Mouse (Mus musculus) CH12.LX (cell line): Measurements from ENCODE around the gene Tnxb. TPM values are rescaled to one million over a fixed set of nuclear protein-coding genes. Genes with fewer than 3 reads are reported as not detected.

Experiments used
- DNase-seq: peaks from one replicate; pipeline ENCODE4 v3.0.0-alpha.2; 2013; ENCODE audit errors: extremely low read depth
- H3K27ac ChIP-seq: 2 replicates; pipeline ENCODE4 v1.5.1; 2012; ENCODE audit warnings: low read depth, mild to moderate bottlenecking, control low read depth, moderate library complexity; ENCODE audit not compliant: insufficient read depth
- H3K27me3 ChIP-seq: replicated peaks from 2 replicates; pipeline ENCODE3; 2012; ENCODE audit warnings: inconsistent platforms
- H3K36me3 ChIP-seq, 2 experiments: replicated peaks in 1 of 2; 2 replicates each; pipeline versions ENCODE3 to v1.6.1; 2012; ENCODE audit warnings: inconsistent platforms in 1 of 2, low read length in 1 of 2, mild to moderate bottlenecking in 1 of 2, mixed read lengths in 1 of 2, moderate library complexity in 1 of 2; ENCODE audit not compliant: control insufficient read depth in 1 of 2, insufficient read depth in 1 of 2
- H3K4me1 ChIP-seq, 2 experiments: 2 replicates each; pipeline ENCODE4 v1.6.1; 2012; ENCODE audit warnings: inconsistent platforms in 1 of 2, moderate library complexity in 1 of 2; ENCODE audit not compliant: insufficient read depth in 2 of 2, control insufficient read depth in 1 of 2
- H3K4me2 ChIP-seq: 2 replicates; pipeline ENCODE4 v1.6.1; 2012; ENCODE audit warnings: low read depth, mild to moderate bottlenecking, control low read depth; ENCODE audit not compliant: poor library complexity, insufficient read depth, severe bottlenecking
- H3K4me3 ChIP-seq, 3 experiments: fragments of 150-350 bp in 1 of 3; sonication (generic) in 1 of 3; replicated peaks in 1 of 3; 2 replicates each; pipeline versions ENCODE3 to v1.5.1; 2011 to 2012; ENCODE audit warnings: low read depth in 2 of 3, low read length in 2 of 3, mild to moderate bottlenecking in 2 of 3, moderate library complexity in 2 of 3, control low read depth in 1 of 3, improper control_type of control experiment in 1 of 3, inconsistent platforms in 1 of 3, mixed read lengths in 1 of 3; ENCODE audit not compliant: poor library complexity in 1 of 3
- H3K79me2 ChIP-seq: replicated peaks from 2 replicates; pipeline ENCODE4 v1.6.1; 2012; ENCODE audit warnings: mild to moderate bottlenecking, moderate library complexity; ENCODE audit not compliant: control insufficient read depth, poor library complexity, insufficient read depth, severe bottlenecking; ENCODE audit errors: extremely low read depth
- H3K9ac ChIP-seq: 2 replicates; pipeline ENCODE4 v1.6.1; 2012; ENCODE audit warnings: low read depth, mild to moderate bottlenecking, control low read depth, moderate library complexity; ENCODE audit not compliant: insufficient read depth
- H3K9me3 ChIP-seq: replicated peaks from 2 replicates; pipeline ENCODE3; 2012; ENCODE audit warnings: low read length, inconsistent platforms, mixed read lengths
- CHD1 ChIP-seq: IDR thresholded peaks from 2 replicates; pipeline ENCODE4 v1.6.1; 2012; ENCODE audit warnings: low read depth, low read length, improper control_type of control experiment, inconsistent platforms
- CTCF ChIP-seq, 2 experiments: IDR thresholded peaks in 1 of 2; conservative IDR thresholded peaks in 1 of 2; 2 replicates each; pipeline ENCODE4 v1.5.1; 2011 to 2012; ENCODE audit warnings: low read depth in 2 of 2, low read length in 2 of 2, improper control_type of control experiment in 1 of 2, inconsistent platforms in 1 of 2, mild to moderate bottlenecking in 1 of 2, moderate library complexity in 1 of 2
- EP300 ChIP-seq: IDR thresholded peaks from 2 replicates; pipeline ENCODE4 v1.6.1; 2011; ENCODE audit warnings: low read length, improper control_type of control experiment
- ETS1 ChIP-seq: conservative IDR thresholded peaks from 2 replicates; pipeline ENCODE4 v1.6.1; 2012; ENCODE audit warnings: low read depth, mild to moderate bottlenecking, inconsistent platforms, low read length, improper control_type of control experiment, moderate library complexity
- IRF4 ChIP-seq: IDR thresholded peaks from 2 replicates; pipeline ENCODE4 v1.6.1; 2014; ENCODE audit warnings: low read depth, mild to moderate bottlenecking, inconsistent platforms, low read length, improper control_type of control experiment
- JUN ChIP-seq: IDR thresholded peaks from 2 replicates; pipeline ENCODE4 v1.6.1; 2011; ENCODE audit warnings: low read depth, mild to moderate bottlenecking, low read length, improper control_type of control experiment, moderate library complexity; ENCODE audit not compliant: insufficient read depth
- JUND ChIP-seq: conservative IDR thresholded peaks from 2 replicates; pipeline ENCODE4 v1.6.1; 2011; ENCODE audit warnings: low read depth, low read length, improper control_type of control experiment
- MAFK ChIP-seq: IDR thresholded peaks from 2 replicates; pipeline ENCODE4 v1.6.1; 2011; ENCODE audit warnings: low read length, improper control_type of control experiment; ENCODE audit not compliant: insufficient replicate concordance
- MAZ ChIP-seq: IDR thresholded peaks from 2 replicates; pipeline ENCODE4 v1.6.1; 2012; ENCODE audit warnings: low read depth, mild to moderate bottlenecking, inconsistent platforms, low read length, improper control_type of control experiment, moderate library complexity
- MEF2A ChIP-seq: IDR thresholded peaks from 2 replicates; pipeline ENCODE4 v1.6.1; 2014; ENCODE audit warnings: low read depth, mild to moderate bottlenecking, inconsistent platforms, low read length, improper control_type of control experiment, borderline replicate concordance
- MXI1 ChIP-seq: IDR thresholded peaks from 2 replicates; pipeline ENCODE4 v1.6.1; 2011; ENCODE audit warnings: mild to moderate bottlenecking, low read depth, low read length, improper control_type of control experiment
- NELFE ChIP-seq: IDR thresholded peaks from 2 replicates; pipeline ENCODE4 v1.6.1; 2011; ENCODE audit warnings: low read depth, low read length, improper control_type of control experiment
- NRF1 ChIP-seq: IDR thresholded peaks from 2 replicates; pipeline ENCODE4 v1.6.1; 2014; ENCODE audit warnings: low read depth, mild to moderate bottlenecking, inconsistent platforms, low read length, improper control_type of control experiment, moderate library complexity
- POLR2A ChIP-seq: IDR thresholded peaks from 2 replicates; pipeline ENCODE4 v1.6.1; 2011; ENCODE audit warnings: low read depth, mild to moderate bottlenecking, improper control_type of control experiment, low read length
- POLR2AphosphoS2 ChIP-seq: IDR thresholded peaks from 2 replicates; pipeline ENCODE4 v1.6.1; 2011; ENCODE audit warnings: low read depth, low read length, improper control_type of control experiment
- RAD21 ChIP-seq: IDR thresholded peaks from 2 replicates; pipeline ENCODE4 v1.6.1; 2011; ENCODE audit warnings: low read depth, mild to moderate bottlenecking, low read length, improper control_type of control experiment, moderate library complexity
- RCOR1 ChIP-seq: conservative IDR thresholded peaks from 2 replicates; pipeline ENCODE4 v1.6.1; 2012; ENCODE audit warnings: low read depth, mild to moderate bottlenecking, inconsistent platforms, low read length, improper control_type of control experiment
- SMC3 ChIP-seq: IDR thresholded peaks from 2 replicates; pipeline ENCODE4 v1.6.1; 2011; ENCODE audit warnings: low read depth, low read length, improper control_type of control experiment
- TBP ChIP-seq: conservative IDR thresholded peaks from 2 replicates; pipeline ENCODE4 v1.6.1; 2011; ENCODE audit warnings: low read depth, low read length, improper control_type of control experiment
- TCF12 ChIP-seq: IDR thresholded peaks from 2 replicates; pipeline ENCODE4 v1.6.1; 2014; ENCODE audit warnings: low read depth, mild to moderate bottlenecking, inconsistent platforms, low read length, improper control_type of control experiment
- UBTF ChIP-seq: IDR thresholded peaks from 2 replicates; pipeline ENCODE4 v1.6.1; 2012; ENCODE audit warnings: low read depth, mild to moderate bottlenecking, inconsistent platforms, low read length, improper control_type of control experiment, moderate library complexity
- USF2 ChIP-seq: conservative IDR thresholded peaks from 2 replicates; pipeline ENCODE4 v1.6.1; 2011; ENCODE audit warnings: low read depth, low read length, improper control_type of control experiment
- ZMIZ1 ChIP-seq: IDR thresholded peaks from 2 replicates; pipeline ENCODE4 v1.6.1; 2012; ENCODE audit warnings: low read depth, mild to moderate bottlenecking, inconsistent platforms, low read length, improper control_type of control experiment
- dilution Hi-C: fragments of 300-500 bp; cut with MboI; formaldehyde crosslinking; loops from 2 replicates; pipeline ENCODE4 v1.14.3; 2020; ENCODE audit warnings: low sequenced_read_pairs; ENCODE audit not compliant: extremely low pct_unique_long_range_greater_than_20kb, extremely low pct_ligation_motif_present
- in situ Hi-C: fragments of 300-500 bp; cut with MboI; formaldehyde crosslinking; loops from 3 replicates; pipeline ENCODE4 v1.14.3; 2019; ENCODE audit warnings: low sequenced_read_pairs, low pct_ligation_motif_present, low pct_unique_long_range_greater_than_20kb, mixed read lengths
- polyA plus RNA-seq: library from polyadenylated mRNA; unstranded; fragments of >175 nt; gene quantifications from 2 replicates; pipeline ENCODE4 v1.2.1, GENCODE M21; 2012; ENCODE audit warnings: low read depth; ENCODE audit not compliant: insufficient read length
- total RNA-seq, 2 experiments: library from RNA; depleted of rRNA; stranded (reverse); fragments of 300-350 nt in 1 of 2; fragments of >200 nt in 1 of 2; gene quantifications; 2 replicates each; pipeline ENCODE4 v1.2.3; 2012 to 2014

Tnxb gene
- total RNA-seq (2012; rRNA removed) (not detected in 2 replicates), total RNA-seq (2014; rRNA removed) (not detected in 2 replicates), polyA plus RNA-seq (not detected in 2 replicates)

DNA sequence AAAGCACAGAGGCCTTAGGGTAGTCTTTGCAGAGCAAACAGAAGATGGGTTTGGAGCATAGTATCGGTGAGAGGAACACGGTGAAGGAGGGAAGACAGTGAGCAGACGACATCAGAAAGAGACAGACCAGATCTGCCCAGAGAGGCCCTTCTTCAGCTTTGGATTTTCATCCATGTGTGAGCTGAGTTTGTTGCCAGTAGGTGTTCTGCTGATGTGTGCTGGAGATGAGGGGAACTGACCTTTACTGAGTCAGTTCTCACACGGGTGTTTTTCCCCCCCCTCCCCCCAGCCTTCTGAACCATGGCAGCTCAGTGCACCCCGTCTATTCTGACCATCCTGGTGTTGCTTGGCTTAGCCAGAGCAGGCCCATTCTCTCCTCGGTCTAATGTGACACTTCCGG, at the start of gene Tnxb:
Tnxb (plus strand) TSS at position 301 of the 400 bp plus-strand sequence.
- no peak for TF ChIP-seq UBTF
- TF ChIP-seq ETS1, result no peak
- TF ChIP-seq CHD1, result no peak
- TF ChIP-seq RAD21, result no peak
- Histone ChIP-seq H3K4me3 (no peak within 1 kb of the TSS), H3K9ac (no peak within 1 kb of the TSS), H3K27ac (no peak within 1 kb of the TSS), H3K4me2 (no peak within 1 kb of the TSS), H3K9me3 (peaks cover 21% of the 10 kb centered on the region), H3K4me1 (no peaks in the 10 kb centered on the region), H3K79me2 (no peaks in the 10 kb centered on the region), H3K27me3 (peaks cover 66% of the 10 kb centered on the region), H3K36me3 (no peaks in the 10 kb centered on the region)
- DNase-seq, result no peak
- in situ Hi-C loops, result no loop called here
- dilution Hi-C loops, result no loop called here

- H3K9ac ChIP-seq, result no peak overlapping the region
- no peaks in the 10 kb centered on the region for H3K79me2 ChIP-seq
- in situ Hi-C loops, result no loop called here
- TF ChIP-seq RAD21 (no peak), TCF12 (no peak), CHD1 (no peak), POLR2A (no peak), RCOR1 (no peak), NRF1 (no peak), USF2 (no peak), JUN (no peak), POLR2AphosphoS2 (no peak), NELFE (no peak)
- no peak overlapping the region for H3K4me2 ChIP-seq
- no peak for DNase-seq
- H3K27me3 ChIP-seq, result peaks cover 9% of the 10 kb centered on the region
- dilution Hi-C loops, result no loop called here
- no peak overlapping the region for H3K4me3 ChIP-seq
- peaks cover 2 to 3% of the 10 kb centered on the region in 2 experiments; a peak in 2 of 4 replicates for H3K4me1 ChIP-seq
- H3K27ac ChIP-seq, result no peak overlapping the region
- no peaks in the 10 kb centered on the region for H3K36me3 ChIP-seq
- no peaks in the 10 kb centered on the region for H3K9me3 ChIP-seq
Measured at GRCm38 (mm10) chr17:34621006-34621405, 49.3 kb upstream of the Tnxb start.

DNA sequence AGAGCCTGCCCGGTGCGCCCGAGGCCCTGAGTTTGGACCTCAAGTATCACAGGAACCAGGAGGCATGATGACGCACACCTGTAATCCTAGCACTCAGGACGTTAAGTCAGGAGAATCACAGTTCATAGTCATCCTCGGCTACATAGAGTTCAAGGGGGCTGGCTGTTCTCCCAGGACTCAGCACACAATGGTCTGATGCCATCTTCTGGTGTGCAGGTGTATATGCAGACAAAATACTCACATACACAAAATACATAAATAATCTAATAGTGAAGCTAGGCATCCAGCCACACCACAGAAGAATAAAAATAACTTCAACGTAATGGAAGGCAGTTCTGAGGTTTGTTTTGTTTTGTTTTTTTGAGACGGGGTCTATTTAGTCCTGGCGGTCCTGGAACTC, 47.2 kb upstream of the Tnxb start:
- Histone ChIP-seq H3K36me3 (no peaks in the 10 kb centered on the region), H3K4me2 (no peak overlapping the region), H3K9me3 (peaks cover 2% of the 10 kb centered on the region), H3K27ac (no peak overlapping the region), H3K79me2 (no peaks in the 10 kb centered on the region), H3K27me3 (peaks cover 29% of the 10 kb centered on the region), H3K9ac (no peak overlapping the region), H3K4me1 (peaks cover 4 to 6% of the 10 kb centered on the region in 2 experiments; a peak in 3 of 4 replicates), H3K4me3 (no peak overlapping the region)
- in situ Hi-C loops (no loop called here), dilution Hi-C loops (no loop called here)
- DNase-seq, result no peak
- TF ChIP-seq ETS1 (no peak), JUND (no peak), TCF12 (no peak), MAZ (no peak), EP300 (no peak), SMC3 (peak; percentile 43), MAFK (no peak), TBP (no peak), NRF1 (no peak), IRF4 (no peak), ZMIZ1 (no peak), CTCF (conservative IDR thresholded peaks at IDR 0.05 in 1 of 2, IDR thresholded peaks at IDR 0.05 in 1 of 2; ENCODE audit: low read depth in 2 of 2, low read length in 2 of 2) (peak in 1 of 2 experiments; percentile 67; a peak in 3 of 4 replicates), RAD21 (peak; percentile 72), MXI1 (no peak), USF2 (no peak), CHD1 (no peak), MEF2A (no peak)
